Mouse (Mus musculus) E14TG2a.4 (cell line): ENCODE data around the gene Spint2.

Source experiments
- CTCF ChIP-seq: conservative IDR thresholded peaks from 2 replicates; pipeline ENCODE4 v1.5.1; 2014; ENCODE audit warnings: low read length
- NANOG ChIP-seq: IDR thresholded peaks from 2 replicates; pipeline ENCODE4 v1.6.1; 2014; ENCODE audit warnings: borderline replicate concordance, low read length, mixed read lengths
- POU5F1 ChIP-seq: IDR thresholded peaks from 2 replicates; pipeline ENCODE4 v1.6.1; 2014; ENCODE audit warnings: low read length, borderline replicate concordance

DNA sequence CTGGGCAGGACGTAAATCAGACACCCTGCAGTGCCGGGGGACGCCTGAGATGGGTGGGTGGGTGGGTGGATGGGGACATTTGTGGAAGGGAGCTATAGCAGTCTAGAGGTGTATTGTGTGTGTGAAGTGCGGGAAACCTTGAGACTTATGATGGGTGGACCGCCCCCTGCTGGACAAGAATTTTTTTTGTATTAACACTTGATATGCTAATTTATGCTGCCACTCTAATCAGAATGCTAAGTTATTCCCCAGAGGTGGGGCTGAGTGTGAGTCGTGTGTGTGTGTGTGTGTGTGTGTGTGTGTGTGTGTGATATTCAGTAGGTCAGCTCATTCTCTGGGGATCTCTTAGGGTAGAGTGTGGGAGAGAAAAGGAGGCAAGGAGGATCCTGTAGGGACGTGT is 24.9 kb upstream of the Spint2 start:
- TF ChIP-seq CTCF (peak; percentile 27), NANOG (no peak), POU5F1 (no peak)
